Mouse (Mus musculus) gastrocnemius, adult 18-20 months (tissue): ENCODE data around the gene Rptor. TPM values are rescaled to one million over a fixed set of nuclear protein-coding genes. Genes with fewer than 3 reads are reported as not detected.
A peak's percentile ranks its signal among the peaks of the same experiment; 100 is the strongest.

ENCODE experiments used
- DNase-seq: peaks from one replicate; pipeline ENCODE4 v3.0.0; 2021; ENCODE audit warnings: low spot score
- total RNA-seq, 2 experiments: library from RNA; stranded (reverse); gene quantifications; 2 replicates each; pipeline ENCODE4 v1.2.3; 2021

The Rptor gene
- total RNA-seq, 2 experiments from 2014 or later: 23.3 to 28.1 TPM

- no peak for DNase-seq
These were observed 329.1 kb downstream of the Rptor start for GRCm38 (mm10) chr11:119931809-119932208.

GRCm38 (mm10) chr11:119933142-119933541, 330.4 kb downstream of the Rptor start:
- DNase-seq: peak; percentile 43

GRCm38 (mm10) chr11:119933819-119934583, 331.3 kb downstream of the Rptor start:
- DNase-seq: no peak

- no peak for DNase-seq
These were observed 332.1 kb downstream of the Rptor start for GRCm38 (mm10) chr11:119934773-119935172.

GRCm38 (mm10) chr11:119935457-119935856, 332.8 kb downstream of the Rptor start:
- DNase-seq: peak; percentile 68

- DNase-seq: no peak
These were observed 333.8 kb downstream of the Rptor start for GRCm38 (mm10) chr11:119936456-119936855.

- DNase-seq: no peak
These were observed 334.5 kb downstream of the Rptor start for GRCm38 (mm10) chr11:119937216-119937615.

- no peak for DNase-seq
These were observed 335.2 kb downstream of the Rptor start for GRCm38 (mm10) chr11:119937772-119938502.

GRCm38 (mm10) chr11:119939073-119939710, 336.5 kb downstream of the Rptor start:
- DNase-seq: no peak

- DNase-seq: no peak
These were observed 337.0 kb downstream of the Rptor start for GRCm38 (mm10) chr11:119939711-119940106.

GRCm38 (mm10) chr11:119940142-119940541, 337.4 kb downstream of the Rptor start:
- no peak for DNase-seq

- DNase-seq: no peak
These were observed 339.1 kb downstream of the Rptor start for GRCm38 (mm10) chr11:119941794-119942193.

- DNase-seq: peak; percentile 26
These were observed 339.6 kb downstream of the Rptor start for GRCm38 (mm10) chr11:119942201-119942726.

GRCm38 (mm10) chr11:119942727-119943427, 340.2 kb downstream of the Rptor start, which contains the start of gene Baiap2:
Gene Baiap2 (plus strand): TSS chr11:119942763.
- DNase-seq: peak; percentile 98

GRCm38 (mm10) chr11:119943428-119943988, 340.8 kb downstream of the Rptor start:
- no peak for DNase-seq

GRCm38 (mm10) chr11:119945343-119945742, 342.6 kb downstream of the Rptor start:
- no peak for DNase-seq

- no peak for DNase-seq
These were observed 344.7 kb downstream of the Rptor start for GRCm38 (mm10) chr11:119947426-119947825.

GRCm38 (mm10) chr11:119947897-119948296, 345.2 kb downstream of the Rptor start:
- no peak for DNase-seq

- no peak for DNase-seq
These were observed 345.6 kb downstream of the Rptor start for GRCm38 (mm10) chr11:119948305-119948704.

GRCm38 (mm10) chr11:119948803-119949202, 346.1 kb downstream of the Rptor start:
- no peak for DNase-seq
